Mouse (Mus musculus) ES-Bruce4 (cell line): Measurements from ENCODE around the gene Ppox. TPM values are rescaled to one million over a fixed set of nuclear protein-coding genes. Genes with fewer than 3 reads are reported as not detected.
A peak's percentile ranks its signal among the peaks of the same experiment; 100 is the strongest.

Source experiments
- H3K27ac ChIP-seq: 2 replicates; pipeline ENCODE4 v1.5.1; 2012; ENCODE audit warnings: low read length, inconsistent platforms; ENCODE audit not compliant: insufficient read depth
- H3K27me3 ChIP-seq: 2 replicates; pipeline ENCODE4 v1.6.1; 2012; ENCODE audit warnings: mild to moderate bottlenecking, low read length, inconsistent platforms; ENCODE audit not compliant: control insufficient read depth, poor library complexity, insufficient read depth, severe bottlenecking
- H3K36me3 ChIP-seq: 2 replicates; pipeline ENCODE4 v1.6.1; 2012; ENCODE audit warnings: inconsistent platforms, mild to moderate bottlenecking, low read length, moderate library complexity; ENCODE audit not compliant: control insufficient read depth, poor library complexity, insufficient read depth, severe bottlenecking
- H3K4me1 ChIP-seq: one replicate; pipeline ENCODE4 v1.8.1; 2011; ENCODE audit warnings: low read length; ENCODE audit not compliant: control insufficient read depth, insufficient read depth
- H3K4me3 ChIP-seq: 2 replicates; pipeline ENCODE4 v1.5.1; 2011; ENCODE audit warnings: low read depth, mild to moderate bottlenecking, low read length
- H3K9ac ChIP-seq: 2 replicates; pipeline ENCODE4 v1.6.1; 2012; ENCODE audit warnings: low read depth, mild to moderate bottlenecking, inconsistent platforms; ENCODE audit not compliant: poor library complexity, severe bottlenecking
- H3K9me3 ChIP-seq: replicated peaks from 2 replicates; pipeline ENCODE4 v1.6.1; 2012; ENCODE audit warnings: mild to moderate bottlenecking, low read length, inconsistent platforms; ENCODE audit not compliant: control insufficient read depth, poor library complexity, insufficient read depth, severe bottlenecking
- CTCF ChIP-seq: IDR thresholded peaks from one replicate; pipeline ENCODE4 v1.8.1; 2011; ENCODE audit warnings: low read depth, low read length
- EP300 ChIP-seq: IDR thresholded peaks from 2 replicates; pipeline ENCODE4 v1.6.1; 2011; ENCODE audit warnings: low read depth, low read length; ENCODE audit not compliant: insufficient read depth
- POLR2A ChIP-seq: IDR thresholded peaks from one replicate; pipeline ENCODE4 v1.8.1; 2011; ENCODE audit warnings: low read length; ENCODE audit not compliant: insufficient read depth
- polyA plus RNA-seq: library from polyadenylated mRNA; stranded (reverse); fragments of >200 nt; gene quantifications from 2 replicates; pipeline ENCODE4 v1.2.4, GENCODE M21; 2011; ENCODE audit warnings: low read depth; ENCODE audit not compliant: missing spikeins, insufficient read depth, insufficient read length

Gene Ppox
- polyA plus RNA-seq, 1 experiment, result 25.2 TPM

DNA sequence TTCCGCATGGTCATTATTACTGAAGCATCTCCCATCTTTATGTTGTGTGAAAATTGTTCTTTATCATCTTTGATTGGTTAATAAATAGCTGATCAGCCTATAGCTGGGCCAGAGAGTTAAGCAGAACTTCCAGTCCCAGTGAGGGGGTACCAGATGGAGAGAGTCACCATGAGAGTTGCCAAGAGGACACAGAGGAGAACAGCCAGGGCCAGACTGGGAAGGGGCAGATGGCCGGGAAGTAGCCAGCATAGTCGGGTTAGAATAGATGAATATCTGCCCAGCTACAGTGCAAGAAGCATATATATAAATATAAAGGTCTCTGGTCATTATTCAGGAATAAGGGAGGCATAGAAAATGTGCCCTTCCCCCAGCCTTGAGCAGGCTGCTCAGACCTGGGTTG, 17.2 kb upstream of the Ppox start:
- Histone ChIP-seq H3K4me3 (0 out of 2 replicates have a peak overlapping the region, but pooled peaks have one; percentile 15), H3K36me3 (no peaks in the 10 kb centered on the region), H3K9ac (no peak overlapping the region), H3K9me3 (no peaks in the 10 kb centered on the region), H3K27me3 (no peaks in the 10 kb centered on the region), H3K27ac (no peak overlapping the region), H3K4me1 (peaks cover 9% of the 10 kb centered on the region)
- TF ChIP-seq POLR2A, result no peak
- TF ChIP-seq CTCF, result no peak
- no peak for TF ChIP-seq EP300

DNA sequence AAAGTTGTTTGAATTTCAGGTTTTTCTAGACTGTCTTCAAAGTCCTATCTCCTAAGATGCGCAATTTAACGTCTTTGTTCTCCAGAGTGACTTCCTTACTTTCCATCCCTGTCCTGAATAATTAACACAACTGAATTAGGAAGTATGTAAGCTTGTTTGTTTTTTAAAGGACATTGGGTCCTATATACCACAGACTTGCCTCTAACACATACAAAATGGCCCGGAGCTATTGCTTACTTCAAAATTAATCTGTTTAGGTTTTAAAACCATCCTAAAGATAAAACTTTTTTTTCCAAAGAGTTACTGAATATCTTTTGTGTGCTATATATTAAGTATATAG, 14.0 kb upstream of the Ppox start:
- Histone ChIP-seq H3K4me3 (peak overlapping the region; percentile 100; the same call in 1 of the 2 replicates), H3K9me3 (no peaks in the 10 kb centered on the region), H3K27ac (peak overlapping the region; percentile 94), H3K27me3 (no peaks in the 10 kb centered on the region), H3K9ac (peak overlapping the region; percentile 95), H3K4me1 (peaks cover 9% of the 10 kb centered on the region), H3K36me3 (no peaks in the 10 kb centered on the region)
- TF ChIP-seq CTCF, result no peak
- no peak for TF ChIP-seq POLR2A
- TF ChIP-seq EP300, result no peak

DNA sequence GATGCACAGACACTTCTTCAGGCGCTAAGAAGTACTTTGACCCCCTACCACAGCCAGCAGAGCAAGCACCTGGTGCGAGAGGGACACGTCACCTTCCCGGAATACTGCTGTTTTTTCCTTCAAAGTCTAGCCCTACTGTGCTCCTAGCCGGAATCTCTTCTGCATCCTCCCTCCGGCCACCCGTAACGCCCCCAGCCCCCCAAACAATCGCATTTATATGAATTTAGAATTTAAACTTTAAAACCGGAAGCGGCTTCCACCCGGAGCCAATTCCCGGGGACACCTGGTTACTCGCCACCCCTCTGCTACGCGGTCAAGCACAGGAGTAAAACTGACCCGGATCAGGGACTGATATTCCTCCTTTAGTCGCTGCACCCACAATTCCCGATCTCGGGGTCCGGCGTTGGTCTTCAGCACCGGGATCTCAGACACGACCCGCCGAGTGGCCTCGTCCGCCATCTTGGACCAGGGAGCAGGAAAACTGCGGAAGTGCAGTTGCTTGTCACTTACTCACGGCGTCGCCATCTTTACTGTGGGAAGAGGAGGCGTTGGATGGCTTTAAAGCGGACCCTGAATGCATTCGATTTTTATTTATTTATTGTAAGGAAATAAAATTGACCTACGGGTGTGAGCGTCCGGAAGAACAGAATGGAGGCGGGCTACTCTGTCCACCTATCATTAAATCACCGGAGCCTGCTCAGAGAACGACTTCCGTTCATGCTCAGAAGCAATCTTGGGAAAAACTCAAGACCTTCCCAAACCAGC, 13.5 kb upstream of the Ppox start, which contains the start of gene Ufc1:
TSS of gene Ufc1 (minus strand) at position 727 of the 765 bp plus-strand sequence.
- Histone ChIP-seq H3K9me3 (no peaks in the 10 kb centered on the region), H3K9ac (peak within 1 kb of the TSS; percentile 95), H3K27me3 (no peaks in the 10 kb centered on the region), H3K36me3 (no peaks in the 10 kb centered on the region), H3K4me1 (peaks cover 9% of the 10 kb centered on the region), H3K27ac (peak within 1 kb of the TSS; percentile 94), H3K4me3 (peak within 1 kb of the TSS; percentile 100)
- TF ChIP-seq CTCF, result no peak
- no peak for TF ChIP-seq EP300
- no peak for TF ChIP-seq POLR2A

DNA sequence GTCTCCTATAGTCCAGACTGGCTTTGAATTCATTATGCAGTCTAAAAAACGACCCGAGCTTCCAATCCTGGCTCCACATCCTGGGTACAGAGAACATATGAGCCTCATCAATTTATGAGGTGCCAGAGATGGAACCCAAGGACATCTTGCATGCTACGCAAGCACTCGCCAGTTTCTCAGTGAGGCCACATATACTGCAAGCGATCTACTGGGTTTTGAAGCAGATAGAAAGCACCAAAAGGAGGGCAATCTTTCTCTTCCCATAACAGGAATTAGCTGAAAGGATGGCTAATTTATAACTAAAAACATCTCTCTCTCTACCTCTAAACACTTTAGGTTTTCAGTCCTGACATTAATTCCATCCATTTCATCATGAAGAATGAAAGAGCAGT, 12.9 kb upstream of the Ppox start:
- TF ChIP-seq CTCF, result no peak
- TF ChIP-seq POLR2A, result no peak
- no peak for TF ChIP-seq EP300
- H3K27me3 ChIP-seq, result no peaks in the 10 kb centered on the region
- no peaks in the 10 kb centered on the region for H3K9me3 ChIP-seq
- peaks cover 8% of the 10 kb centered on the region for H3K4me1 ChIP-seq
- no peaks in the 10 kb centered on the region; the same call in 1 of the 2 replicates for H3K36me3 ChIP-seq
- H3K9ac ChIP-seq, result peak overlapping the region; percentile 95
- H3K27ac ChIP-seq, result peak overlapping the region; percentile 94
- H3K4me3 ChIP-seq, result peak overlapping the region; percentile 100

DNA sequence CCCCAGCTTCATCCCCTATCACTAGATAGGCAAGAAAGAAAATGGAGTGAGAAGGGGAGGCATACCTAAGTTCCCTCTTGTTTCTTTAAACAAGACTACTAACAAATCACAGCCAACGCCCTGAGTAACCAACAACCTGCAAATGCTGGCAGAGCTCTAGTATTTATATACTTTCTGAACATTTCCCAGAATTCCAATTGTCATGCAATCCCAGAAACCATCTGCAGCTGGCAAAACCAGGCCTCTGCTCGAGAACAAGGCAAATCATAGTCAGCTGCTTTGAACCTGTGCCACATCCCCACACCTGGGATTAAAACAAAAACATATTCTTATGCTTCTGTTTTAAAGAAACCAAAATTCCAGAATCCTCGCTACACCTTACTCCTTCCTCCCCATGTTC, 12.4 kb upstream of the Ppox start:
- Histone ChIP-seq H3K27ac (no peak overlapping the region), H3K4me3 (no peak overlapping the region), H3K9ac (peak overlapping the region; percentile 95; the same call in 1 of the 2 replicates), H3K27me3 (no peaks in the 10 kb centered on the region), H3K4me1 (peaks cover 6% of the 10 kb centered on the region), H3K36me3 (no peaks in the 10 kb centered on the region; the same call in 1 of the 2 replicates), H3K9me3 (no peaks in the 10 kb centered on the region)
- no peak for TF ChIP-seq CTCF
- TF ChIP-seq EP300, result no peak
- no peak for TF ChIP-seq POLR2A

DNA sequence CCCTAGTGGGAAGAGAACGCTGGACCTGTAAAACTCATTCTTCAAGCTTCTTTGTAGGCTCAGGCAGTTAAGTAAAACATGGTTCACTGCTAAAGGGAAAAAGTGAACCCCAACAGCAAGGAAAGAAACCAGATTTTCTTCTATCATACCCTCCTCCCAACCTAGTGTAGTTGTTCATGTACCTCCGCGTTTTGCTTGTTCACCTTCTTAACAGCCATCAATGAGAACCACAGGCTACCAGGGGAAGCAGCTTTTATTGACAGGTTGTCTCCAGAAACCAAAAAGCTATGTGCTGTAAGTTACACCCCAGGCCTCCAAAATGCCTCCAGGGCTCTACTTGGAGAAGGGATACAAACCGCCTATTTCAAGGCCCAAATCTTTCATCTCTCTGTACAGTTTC, 7.3 kb upstream of the Ppox start:
- TF ChIP-seq POLR2A (no peak), EP300 (no peak), CTCF (no peak)
- H3K4me1 ChIP-seq, result peaks cover 2% of the 10 kb centered on the region
- H3K27me3 ChIP-seq, result no peaks in the 10 kb centered on the region
- H3K9ac ChIP-seq, result 0 out of 2 replicates have a peak overlapping the region, but pooled peaks have one; percentile 9
- H3K27ac ChIP-seq, result peak overlapping the region; percentile 83
- peaks cover 6% of the 10 kb centered on the region; the same call in 1 of the 2 replicates for H3K36me3 ChIP-seq
- no peak overlapping the region for H3K4me3 ChIP-seq
- H3K9me3 ChIP-seq, result no peaks in the 10 kb centered on the region
